Mouse (Mus musculus): Measurements from ENCODE around the gene Ablim1.

Gene Ablim1

GRCm38 (mm10) chr19:57314346-57315012 lies at the start of gene Ablim1:
Gene Ablim1 (minus strand): TSS chr19:57314919.
- peak; percentile 82 for DNase-seq

DNA sequence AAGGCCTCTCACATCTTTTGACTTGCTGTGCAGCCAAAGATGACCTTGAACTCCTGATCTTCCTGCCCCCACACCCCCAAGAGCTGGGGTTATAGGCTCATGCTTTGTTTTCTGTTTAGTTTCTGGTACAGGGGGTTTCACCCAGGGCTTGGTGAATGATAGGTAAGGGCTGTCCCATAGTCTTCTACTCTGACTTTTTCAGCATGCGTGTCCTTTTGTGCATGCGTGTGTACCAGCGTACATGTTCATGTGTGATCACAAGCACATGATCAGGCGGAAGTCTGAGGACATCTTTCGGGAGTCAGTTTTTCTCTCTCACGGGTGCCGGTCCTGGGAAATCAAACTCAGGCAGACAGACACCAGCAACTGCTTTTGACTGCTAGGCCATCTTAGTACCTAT lies 48.8 kb upstream of the Ablim1 start:
- DNase-seq: no peak

DNA sequence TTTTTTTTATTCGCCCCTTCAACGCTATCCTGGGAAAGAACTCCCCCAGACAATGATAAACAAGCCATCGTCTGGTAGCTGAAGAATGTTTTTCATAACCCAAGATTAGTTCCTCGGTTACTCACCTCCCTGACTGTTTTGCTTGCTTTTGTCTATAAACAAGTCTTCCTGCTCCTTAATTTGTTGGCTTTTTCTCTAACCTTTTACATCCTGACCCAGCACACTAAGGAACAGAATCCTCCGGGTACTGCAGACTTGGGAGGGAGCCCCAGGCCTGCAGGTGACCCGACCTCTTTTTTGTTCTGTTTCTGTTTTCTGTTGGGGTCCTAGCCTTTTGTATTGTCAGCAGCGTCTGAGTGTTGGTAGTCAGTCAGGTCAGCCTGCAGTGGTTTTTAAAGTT lies 48.4 kb upstream of the Ablim1 start:
- no peak for DNase-seq

DNA sequence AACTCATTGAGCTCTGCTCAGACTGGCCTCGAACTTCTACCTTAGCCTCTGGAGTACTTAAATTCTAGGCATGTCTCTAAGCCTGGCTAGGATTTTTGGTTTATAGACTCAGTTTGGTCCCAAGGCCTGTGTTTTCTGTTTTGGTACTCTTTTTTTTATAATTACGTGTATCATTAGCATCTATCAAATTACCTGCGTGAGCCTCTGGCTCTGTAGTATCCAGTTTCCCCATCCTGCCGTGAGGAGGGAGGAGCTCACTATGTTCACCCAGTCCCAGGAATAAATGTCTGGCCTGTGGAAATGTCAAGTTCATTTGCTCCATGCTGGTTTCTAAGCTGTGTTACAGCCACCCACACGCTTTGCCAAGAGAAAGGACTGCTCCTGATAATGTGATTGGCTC lies 47.9 kb upstream of the Ablim1 start:
- peak; percentile 45 for DNase-seq

DNA sequence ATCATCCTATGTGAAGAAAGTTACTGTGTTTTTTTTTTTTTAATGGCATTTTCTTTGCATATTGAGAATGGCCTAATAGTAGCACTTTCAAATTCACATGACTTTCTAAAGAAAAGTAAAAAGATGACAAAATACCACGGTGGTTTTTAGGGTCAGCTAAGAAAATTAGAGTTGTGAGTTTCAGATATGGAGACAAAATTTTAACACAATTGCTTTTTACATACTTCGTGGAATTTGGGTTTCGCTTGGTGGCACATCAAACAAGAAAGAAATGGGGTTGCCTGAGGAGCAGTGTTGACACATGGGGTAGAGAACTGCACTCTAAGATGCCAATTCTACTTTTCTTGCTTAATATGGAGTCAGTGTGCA lies 47.2 kb upstream of the Ablim1 start:
- no peak for DNase-seq

- no peak for DNase-seq
These were observed 46.6 kb upstream of the Ablim1 start for GRCm38 (mm10) chr19:57361131-57361938.

DNA sequence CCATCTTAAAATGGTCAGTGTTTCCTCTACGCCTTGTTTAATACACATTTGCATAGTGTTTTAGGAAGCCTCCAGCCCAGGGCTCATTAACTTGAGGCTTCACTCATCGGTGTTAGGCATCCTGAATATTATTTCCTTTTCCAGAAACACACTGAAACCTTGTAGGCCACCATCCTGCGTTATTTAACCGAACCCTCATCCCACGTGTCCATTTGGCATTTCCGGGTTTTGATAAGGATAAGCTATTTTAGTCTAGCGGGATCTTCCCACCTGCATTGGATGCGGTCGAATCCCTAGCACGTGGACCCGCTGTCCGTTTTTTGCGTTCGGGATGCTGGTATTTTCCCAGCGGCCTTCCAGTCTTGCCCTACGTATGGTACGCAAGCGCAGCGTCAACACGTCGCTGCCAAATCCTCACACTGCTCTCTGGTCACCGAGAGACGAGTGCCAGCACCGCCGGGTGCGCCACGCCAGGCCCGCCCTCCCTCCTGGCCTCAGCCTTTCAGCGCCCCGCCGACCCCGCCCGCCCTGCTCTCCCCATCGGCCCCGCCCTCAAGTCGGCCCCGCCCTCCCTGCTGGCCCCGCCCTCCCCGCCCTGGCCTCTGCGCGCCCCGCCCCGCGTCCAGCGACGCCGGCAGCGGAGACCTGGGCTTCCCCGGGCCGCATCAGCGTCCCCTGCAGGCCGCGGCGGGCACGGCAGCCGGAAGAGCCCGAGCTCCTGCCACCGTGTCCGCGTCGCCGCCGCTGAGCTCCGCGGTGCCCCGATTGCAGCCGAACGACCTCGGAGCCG lies 45.8 kb upstream of the Ablim1 start, which contains the start of gene Fam160b1:
Gene Fam160b1, plus strand, starts transcription at position 340 of the 790 bp plus-strand sequence.
- peak; percentile 98 for DNase-seq

- peak; percentile 40 for DNase-seq
These were observed 45.1 kb upstream of the Ablim1 start for GRCm38 (mm10) chr19:57359701-57360326.

DNA sequence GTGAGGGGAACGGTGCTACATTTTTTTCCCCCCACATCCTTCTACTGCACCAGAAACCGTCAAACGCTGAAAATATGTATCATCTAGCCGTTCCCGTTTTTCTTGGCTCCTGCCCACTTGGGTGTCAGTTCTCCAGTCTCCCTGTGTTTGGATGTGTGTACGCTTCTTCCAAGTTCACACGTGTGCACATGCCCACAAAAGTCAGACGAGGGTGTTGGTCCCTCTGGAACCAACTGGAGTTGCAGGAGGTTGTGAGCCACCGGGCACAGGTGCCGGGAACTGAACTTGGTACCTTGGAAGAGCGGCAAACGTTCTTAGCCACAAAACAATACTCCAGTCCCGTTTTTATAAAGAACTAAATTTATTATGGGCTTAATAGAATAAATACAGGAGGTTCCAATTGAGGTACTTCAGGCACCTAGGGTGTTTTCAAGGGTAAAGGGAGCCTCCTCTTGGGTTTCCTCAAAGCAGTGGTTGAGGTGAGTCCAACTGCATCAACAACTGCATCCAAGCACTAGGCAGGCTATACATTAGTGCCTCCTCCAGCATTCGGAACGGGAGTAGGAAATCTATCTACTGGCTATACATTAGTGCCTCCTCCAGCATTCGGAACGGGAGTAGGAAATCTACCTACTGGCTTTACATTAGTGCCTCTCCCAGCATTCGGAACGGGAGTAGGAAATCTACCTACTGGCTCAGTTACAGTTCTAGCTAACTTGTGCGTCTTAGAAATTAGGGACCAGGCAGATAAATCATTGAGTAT lies 44.3 kb upstream of the Ablim1 start:
- DNase-seq: peak; percentile 51

DNA sequence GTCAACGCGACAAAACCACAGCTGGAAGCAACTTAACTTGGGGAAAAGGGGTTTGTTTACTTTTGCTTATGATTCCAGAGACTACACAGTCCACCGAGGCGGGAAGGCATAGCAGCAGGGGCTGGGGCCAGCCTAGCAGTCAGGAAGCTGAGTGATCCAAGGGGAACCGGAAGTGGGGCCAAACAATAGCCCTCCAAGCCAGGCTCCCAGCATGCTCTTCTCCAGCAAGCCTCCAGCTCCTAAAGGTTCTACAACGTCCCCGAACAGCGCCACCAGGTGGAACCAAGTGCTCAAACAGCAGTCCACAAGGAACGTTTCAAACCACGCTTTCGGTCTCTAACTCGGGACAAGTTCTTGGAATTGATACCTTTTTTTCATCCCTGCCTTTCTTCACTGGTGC lies 43.6 kb upstream of the Ablim1 start:
- peak; percentile 52 for DNase-seq

GRCm38 (mm10) chr19:57357811-57358210 lies 43.1 kb upstream of the Ablim1 start:
- no peak for DNase-seq

DNA sequence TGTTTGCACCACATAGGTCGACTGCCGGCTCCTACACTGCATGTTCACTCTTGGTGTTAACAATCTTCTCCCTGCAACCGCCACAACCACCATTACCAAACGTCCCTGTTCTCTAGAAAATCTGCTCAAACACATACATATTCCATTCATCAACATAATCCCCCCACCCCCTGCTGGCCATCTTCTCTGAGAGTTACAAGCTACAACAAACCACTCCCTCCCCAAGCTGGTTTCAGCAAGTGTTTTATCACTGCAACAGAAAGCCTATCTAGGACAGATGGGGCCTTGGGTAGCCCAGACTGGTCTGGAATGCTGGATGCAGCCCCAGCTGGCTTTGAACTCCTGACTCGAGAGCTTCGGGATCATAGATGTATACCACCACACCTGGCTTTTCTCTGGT lies 42.5 kb upstream of the Ablim1 start:
- DNase-seq: no peak

DNA sequence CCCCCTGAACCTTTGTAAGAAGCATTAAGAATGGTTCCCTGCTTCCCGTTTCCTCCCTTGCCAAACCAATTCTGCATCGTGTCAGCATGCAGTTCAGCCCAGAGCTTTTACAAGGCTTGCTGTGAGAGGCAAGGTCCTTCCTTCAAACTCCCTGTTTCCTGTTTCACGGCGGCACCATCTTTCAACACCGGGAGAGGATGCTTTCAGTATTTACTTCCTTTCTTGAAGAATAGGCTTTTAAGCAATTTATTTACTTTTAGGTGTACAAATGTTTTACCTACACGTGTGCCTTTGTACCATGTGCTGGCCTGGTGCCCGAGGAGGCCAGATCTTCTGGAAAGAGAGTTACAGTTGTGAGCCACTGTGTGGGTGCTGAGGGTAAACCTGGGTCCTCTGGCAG lies 41.6 kb upstream of the Ablim1 start:
- DNase-seq: no peak

DNA sequence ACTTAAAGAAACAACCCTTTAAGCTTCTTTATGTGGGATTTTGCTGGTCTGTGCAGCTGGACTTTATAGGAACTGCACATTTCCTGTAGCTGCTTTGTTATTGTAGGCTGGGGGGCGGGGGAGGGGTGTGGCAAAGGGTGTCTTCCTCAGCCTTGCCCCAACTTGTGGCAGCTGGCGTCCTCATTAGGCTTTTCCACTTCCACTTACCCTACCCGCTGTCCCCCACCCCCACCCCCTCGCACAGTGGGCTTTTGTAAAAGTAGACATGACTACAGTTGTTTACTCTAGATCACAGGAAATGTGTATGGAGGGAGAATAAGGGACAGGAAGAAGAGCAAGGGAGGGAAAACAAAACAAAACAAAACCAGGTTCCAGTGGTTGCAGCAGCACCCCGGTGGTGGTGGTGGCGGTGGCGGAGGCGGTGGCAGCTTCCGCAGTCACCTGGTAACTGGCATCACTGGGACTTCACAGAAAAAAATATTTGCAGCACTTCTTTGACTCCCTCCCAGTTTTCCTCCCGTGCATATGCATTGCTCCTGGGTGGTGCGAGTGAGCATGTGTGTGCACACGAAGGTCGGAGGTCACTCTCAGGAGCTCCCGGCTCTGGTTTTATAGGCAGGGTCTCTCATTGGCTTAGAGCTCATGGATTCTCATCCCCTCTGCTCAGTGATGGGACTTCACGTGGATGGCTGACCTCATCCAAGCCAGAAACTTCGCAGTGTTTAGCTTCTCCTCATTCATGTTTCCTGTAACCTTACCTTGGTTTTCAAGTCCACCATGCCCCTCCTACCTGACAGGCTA lies 40.9 kb upstream of the Ablim1 start:
- no peak for DNase-seq

GRCm38 (mm10) chr19:57354715-57355114 lies 40.0 kb upstream of the Ablim1 start:
- no peak for DNase-seq

DNA sequence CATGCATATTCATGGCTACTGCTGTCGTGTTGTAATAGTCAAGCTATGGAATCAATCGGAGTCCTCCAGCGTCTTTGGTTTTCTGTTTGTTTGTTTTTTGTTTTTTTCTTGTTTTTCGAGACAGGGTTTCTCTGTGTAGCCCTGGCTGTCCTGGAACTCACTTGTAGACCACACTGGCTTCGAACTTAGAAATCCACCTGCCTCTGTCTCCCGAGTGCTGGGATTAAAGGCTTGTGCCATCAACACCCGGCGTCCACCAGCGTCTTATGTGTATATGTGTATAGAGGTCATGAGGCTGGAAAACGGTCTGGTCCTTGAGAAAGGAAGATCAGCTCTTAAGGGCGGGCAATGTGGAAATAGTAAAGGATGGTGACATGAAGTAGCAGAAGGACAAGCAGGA lies 39.3 kb upstream of the Ablim1 start:
- no peak for DNase-seq

GRCm38 (mm10) chr19:57353228-57353627 lies 38.5 kb upstream of the Ablim1 start:
- no peak for DNase-seq

- DNase-seq: no peak
These were observed 37.7 kb upstream of the Ablim1 start for GRCm38 (mm10) chr19:57352337-57352935.

- no peak for DNase-seq
These were observed 34.4 kb upstream of the Ablim1 start for GRCm38 (mm10) chr19:57349096-57349495.

GRCm38 (mm10) chr19:57344678-57345077 lies 30.0 kb upstream of the Ablim1 start:
- DNase-seq: no peak

DNA sequence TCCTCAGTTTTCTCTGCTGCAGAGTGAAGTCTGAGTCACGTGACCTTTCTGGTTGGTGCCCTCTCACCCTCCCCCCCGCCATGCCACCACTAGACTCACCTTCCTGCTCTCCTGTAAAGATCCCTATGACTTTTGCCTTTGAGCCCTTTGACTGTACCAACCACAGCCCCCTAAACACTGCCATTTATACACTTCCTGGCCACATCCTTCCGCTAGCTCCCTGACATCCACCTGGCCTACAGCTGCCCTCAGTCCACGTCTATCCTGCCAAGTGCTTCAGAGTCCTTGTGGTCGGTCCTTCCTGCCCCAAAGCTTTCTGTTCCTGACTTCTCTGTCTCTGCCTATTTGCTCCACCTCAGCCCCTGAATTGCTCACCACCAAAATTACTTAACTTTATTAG lies 29.1 kb upstream of the Ablim1 start:
- DNase-seq: no peak

Data from cerebellum, adult 11-12 months (tissue).